Mouse (Mus musculus): ENCODE results near the gene Parp2. TPM values are rescaled to one million over a fixed set of nuclear protein-coding genes. Genes with fewer than 3 reads are reported as not detected.
A peak's percentile ranks its signal among the peaks of the same experiment; 100 is the strongest.
"Not testable (repeated sequence)": the region's sequence is repeated elsewhere in the genome, so short reads cannot be mapped to it uniquely, and the experiment has no call there.

Parp2 gene
- polyA plus RNA-seq, 1 experiment, result 86.5 TPM

DNA sequence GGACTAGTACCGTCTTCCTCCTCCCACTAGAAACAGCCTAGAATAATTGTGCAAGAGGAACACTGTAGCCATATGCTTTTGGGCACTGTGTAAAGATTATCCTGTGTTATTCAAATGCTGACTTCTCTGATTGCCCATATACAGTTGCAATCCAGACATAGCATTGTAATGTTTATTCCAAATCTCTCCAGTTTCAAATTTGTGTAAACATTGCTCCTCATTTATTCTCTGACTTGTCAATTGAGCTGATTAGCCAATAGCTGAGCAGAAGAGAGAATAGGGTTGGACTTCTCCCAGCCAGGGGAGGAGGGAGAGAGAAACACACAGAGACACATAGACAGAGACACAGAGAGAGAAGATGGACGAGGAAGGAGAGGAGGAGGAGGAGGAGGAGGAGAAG is 26.8 kb downstream of the Parp2 start:
- TF ChIP-seq CTCF (IDR thresholded peaks at IDR 0.05; ENCODE audit: low read depth, low read length) (no peak), POLR2A (IDR thresholded peaks at IDR 0.05; ENCODE audit: insufficient read depth, low read length) (no peak), EP300 (IDR thresholded peaks at IDR 0.05; ENCODE audit: insufficient read depth, low read depth, low read length) (no peak)
- no peak overlapping the region for H3K9ac ChIP-seq (ENCODE audit: low read depth, poor library complexity, severe bottlenecking)
- H3K27ac ChIP-seq (ENCODE audit: insufficient read depth, low read length), result no peak overlapping the region
- no peaks in the 10 kb centered on the region for H3K27me3 ChIP-seq (ENCODE audit: control insufficient read depth, insufficient read depth, low read length, poor library complexity, severe bottlenecking)
- H3K36me3 ChIP-seq (ENCODE audit: control insufficient read depth, insufficient read depth, low read length, poor library complexity, severe bottlenecking), result no peaks in the 10 kb centered on the region
- H3K4me3 ChIP-seq (ENCODE audit: low read depth, low read length), result no peak overlapping the region
- H3K4me1 ChIP-seq (ENCODE audit: control insufficient read depth, insufficient read depth, low read length), result no peaks in the 10 kb centered on the region
- no peaks in the 10 kb centered on the region for H3K9me3 ChIP-seq (replicated peaks; ENCODE audit: control insufficient read depth, insufficient read depth, low read length, poor library complexity, severe bottlenecking)

DNA sequence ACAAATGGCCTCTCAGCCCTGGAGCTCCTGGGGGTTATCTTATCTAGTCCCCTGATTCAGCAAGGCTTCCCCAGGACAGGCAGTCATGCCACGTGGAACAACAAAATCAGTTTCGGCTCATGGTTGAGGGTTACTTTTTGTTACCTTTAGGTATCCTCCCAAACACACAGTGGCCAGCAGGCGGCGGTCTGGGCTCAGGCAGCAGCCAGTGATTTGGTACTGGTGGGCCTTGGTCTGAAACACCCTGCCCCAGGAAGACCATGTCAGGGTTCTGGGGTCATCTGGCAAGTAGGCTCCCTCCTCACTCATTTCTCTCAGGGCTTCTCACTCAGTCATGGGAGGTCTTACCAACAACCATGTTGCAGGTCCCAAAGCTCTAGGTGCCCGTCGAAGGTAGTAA is 29.6 kb downstream of the Parp2 start:
- H3K27ac ChIP-seq (ENCODE audit: insufficient read depth, low read length), result no peak overlapping the region

DNA sequence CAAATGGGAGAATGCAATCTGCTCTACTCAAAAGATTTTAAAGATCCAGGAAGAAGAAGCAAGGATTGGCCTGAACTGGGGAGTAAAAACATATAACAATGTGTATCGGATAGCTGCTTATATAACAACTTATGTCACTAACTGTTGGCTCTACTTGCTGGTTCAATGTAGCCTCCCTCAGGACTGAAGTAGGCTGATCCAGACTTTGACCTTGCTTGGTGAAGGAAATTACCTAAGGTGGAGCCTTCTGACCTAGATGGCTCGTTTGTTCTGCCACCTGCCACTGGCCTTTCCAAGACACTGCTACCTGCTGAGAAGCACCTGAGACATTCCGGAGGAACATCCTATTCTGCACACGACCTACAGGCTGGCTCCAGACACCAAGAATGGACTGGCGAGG is 48.1 kb downstream of the Parp2 start:
- H3K27ac ChIP-seq (ENCODE audit: insufficient read depth, low read length), result no peak overlapping the region
- no peaks in the 10 kb centered on the region for H3K4me1 ChIP-seq (ENCODE audit: control insufficient read depth, insufficient read depth, low read length)
- no peak for TF ChIP-seq CTCF (IDR thresholded peaks at IDR 0.05; ENCODE audit: low read depth, low read length)
- TF ChIP-seq EP300 (IDR thresholded peaks at IDR 0.05; ENCODE audit: insufficient read depth, low read depth, low read length), result peak; percentile 77; the same call in 1 of the 2 replicates
- no peaks in the 10 kb centered on the region; the same call in 1 of the 2 replicates for H3K36me3 ChIP-seq (ENCODE audit: control insufficient read depth, insufficient read depth, low read length, poor library complexity, severe bottlenecking)
- peaks cover 3% of the 10 kb centered on the region; the same call in 1 of the 2 replicates for H3K9me3 ChIP-seq (replicated peaks; ENCODE audit: control insufficient read depth, insufficient read depth, low read length, poor library complexity, severe bottlenecking)
- H3K27me3 ChIP-seq (ENCODE audit: control insufficient read depth, insufficient read depth, low read length, poor library complexity, severe bottlenecking), result no peaks in the 10 kb centered on the region
- no peak overlapping the region for H3K4me3 ChIP-seq (ENCODE audit: low read depth, low read length)
- H3K9ac ChIP-seq (ENCODE audit: low read depth, poor library complexity, severe bottlenecking), result no peak overlapping the region

More for the DNA sequence above, 29.6 kb downstream of the Parp2 start:
- Histone ChIP-seq H3K4me1 (ENCODE audit: control insufficient read depth, insufficient read depth, low read length) (no peaks in the 10 kb centered on the region), H3K4me3 (ENCODE audit: low read depth, low read length) (no peak overlapping the region), H3K9me3 (replicated peaks; ENCODE audit: control insufficient read depth, insufficient read depth, low read length, poor library complexity, severe bottlenecking) (no peaks in the 10 kb centered on the region), H3K27me3 (ENCODE audit: control insufficient read depth, insufficient read depth, low read length, poor library complexity, severe bottlenecking) (no peaks in the 10 kb centered on the region), H3K36me3 (ENCODE audit: control insufficient read depth, insufficient read depth, low read length, poor library complexity, severe bottlenecking) (no peaks in the 10 kb centered on the region), H3K9ac (ENCODE audit: low read depth, poor library complexity, severe bottlenecking) (no peak overlapping the region)
- TF ChIP-seq POLR2A (IDR thresholded peaks at IDR 0.05; ENCODE audit: insufficient read depth, low read length), result no peak
- peak; percentile 62 for TF ChIP-seq CTCF (IDR thresholded peaks at IDR 0.05; ENCODE audit: low read depth, low read length)
- TF ChIP-seq EP300 (IDR thresholded peaks at IDR 0.05; ENCODE audit: insufficient read depth, low read depth, low read length), result no peak

DNA sequence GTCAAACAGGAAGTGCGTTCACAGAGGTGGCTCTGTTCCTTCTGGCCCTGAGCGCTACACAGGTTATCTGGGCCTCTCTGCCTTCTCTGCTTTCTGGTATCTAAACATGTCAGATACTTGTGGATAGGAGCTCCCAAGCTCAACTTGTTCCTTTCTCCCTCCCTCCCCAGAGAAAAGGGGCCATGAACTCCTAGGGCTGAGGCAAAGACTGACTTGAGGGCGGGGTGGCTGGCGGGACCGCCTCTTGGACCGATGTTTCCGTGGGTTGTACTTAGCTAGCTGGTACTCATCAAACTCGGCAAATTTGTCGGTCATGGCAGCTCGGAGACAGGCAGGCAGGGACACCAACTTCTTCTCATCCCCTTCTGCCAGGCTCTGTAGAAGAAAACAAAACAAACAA is 55.0 kb downstream of the Parp2 start:
- Histone ChIP-seq H3K4me3 (ENCODE audit: low read depth, low read length) (no peak overlapping the region), H3K9me3 (replicated peaks; ENCODE audit: control insufficient read depth, insufficient read depth, low read length, poor library complexity, severe bottlenecking) (peaks cover 7% of the 10 kb centered on the region), H3K4me1 (ENCODE audit: control insufficient read depth, insufficient read depth, low read length) (no peaks in the 10 kb centered on the region)

GRCm38 (mm10) chr14:50865005-50865404 is 57.4 kb downstream of the Parp2 start:
- H3K4me3 ChIP-seq (ENCODE audit: low read depth, low read length); H3K27me3 ChIP-seq (ENCODE audit: control insufficient read depth, insufficient read depth, low read length, poor library complexity, severe bottlenecking); H3K9me3 ChIP-seq (replicated peaks; ENCODE audit: control insufficient read depth, insufficient read depth, low read length, poor library complexity, severe bottlenecking); H3K4me1 ChIP-seq (ENCODE audit: control insufficient read depth, insufficient read depth, low read length); H3K9ac ChIP-seq (ENCODE audit: low read depth, poor library complexity, severe bottlenecking); H3K27ac ChIP-seq (ENCODE audit: insufficient read depth, low read length); H3K36me3 ChIP-seq (ENCODE audit: control insufficient read depth, insufficient read depth, low read length, poor library complexity, severe bottlenecking): not testable (repeated sequence)

More for the DNA sequence above, 55.0 kb downstream of the Parp2 start:
- Histone ChIP-seq H3K27ac (ENCODE audit: insufficient read depth, low read length) (no peak overlapping the region), H3K9ac (ENCODE audit: low read depth, poor library complexity, severe bottlenecking) (no peak overlapping the region), H3K36me3 (ENCODE audit: control insufficient read depth, insufficient read depth, low read length, poor library complexity, severe bottlenecking) (peaks cover 3% of the 10 kb centered on the region), H3K27me3 (ENCODE audit: control insufficient read depth, insufficient read depth, low read length, poor library complexity, severe bottlenecking) (no peaks in the 10 kb centered on the region)
- TF ChIP-seq CTCF (IDR thresholded peaks at IDR 0.05; ENCODE audit: low read depth, low read length), result no peak
- no peak for TF ChIP-seq EP300 (IDR thresholded peaks at IDR 0.05; ENCODE audit: insufficient read depth, low read depth, low read length)
- no peak for TF ChIP-seq POLR2A (IDR thresholded peaks at IDR 0.05; ENCODE audit: insufficient read depth, low read length)

DNA sequence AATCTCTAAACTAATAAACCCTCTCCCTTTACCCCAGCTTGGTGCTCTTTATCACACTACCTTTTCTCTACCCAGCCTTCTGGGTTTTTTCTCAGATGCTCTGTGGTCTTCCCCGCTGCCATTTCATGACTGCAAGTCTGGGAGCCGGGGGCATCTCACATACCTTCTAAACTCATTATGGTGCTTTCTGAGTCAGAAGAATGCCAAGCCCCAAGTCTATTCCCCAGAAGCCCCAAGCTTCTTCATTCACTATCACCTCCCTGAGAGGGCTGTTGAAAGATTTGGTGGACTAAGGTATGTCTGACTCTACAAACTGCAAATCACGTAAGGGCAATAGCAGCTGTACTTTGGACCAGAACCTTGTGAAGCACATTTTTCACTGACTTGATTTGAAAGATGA is 59.3 kb downstream of the Parp2 start:
- H3K9ac ChIP-seq (ENCODE audit: low read depth, poor library complexity, severe bottlenecking), result no peak overlapping the region
- no peaks in the 10 kb centered on the region for H3K27me3 ChIP-seq (ENCODE audit: control insufficient read depth, insufficient read depth, low read length, poor library complexity, severe bottlenecking)
- H3K36me3 ChIP-seq (ENCODE audit: control insufficient read depth, insufficient read depth, low read length, poor library complexity, severe bottlenecking), result peaks cover 3% of the 10 kb centered on the region
- no peak overlapping the region for H3K4me3 ChIP-seq (ENCODE audit: low read depth, low read length)
- H3K4me1 ChIP-seq (ENCODE audit: control insufficient read depth, insufficient read depth, low read length), result no peaks in the 10 kb centered on the region
- H3K27ac ChIP-seq (ENCODE audit: insufficient read depth, low read length), result no peak overlapping the region
- H3K9me3 ChIP-seq (replicated peaks; ENCODE audit: control insufficient read depth, insufficient read depth, low read length, poor library complexity, severe bottlenecking), result peaks cover 4% of the 10 kb centered on the region
- no peak for TF ChIP-seq POLR2A (IDR thresholded peaks at IDR 0.05; ENCODE audit: insufficient read depth, low read length)
- no peak for TF ChIP-seq CTCF (IDR thresholded peaks at IDR 0.05; ENCODE audit: low read depth, low read length)
- no peak for TF ChIP-seq EP300 (IDR thresholded peaks at IDR 0.05; ENCODE audit: insufficient read depth, low read depth, low read length)

Measured in ES-Bruce4 (cell line).